Mouse (Mus musculus): ENCODE measurements around the gene Smchd1.
"Not testable (repeated sequence)": the region's sequence is repeated elsewhere in the genome, so short reads cannot be mapped to it uniquely, and the experiment has no call there.

The Smchd1 gene

GRCm38 (mm10) chr17:71474762-71475704, at the start of gene Smchd1:
Gene Smchd1, minus strand, starts transcription at chr17:71475343.
- peak; percentile 92 for DNase-seq (ENCODE audit: low read depth, low spot score)

- no peak for DNase-seq (ENCODE audit: low read depth, low spot score)
These were observed 35.2 kb upstream of the Smchd1 start for GRCm38 (mm10) chr17:71510297-71510696.

- no peak for DNase-seq (ENCODE audit: low read depth, low spot score)
These were observed 31.7 kb upstream of the Smchd1 start for GRCm38 (mm10) chr17:71506832-71507231.

- no peak for DNase-seq (ENCODE audit: low read depth, low spot score)
These were observed 20.6 kb upstream of the Smchd1 start for GRCm38 (mm10) chr17:71495784-71496183.

- DNase-seq (ENCODE audit: low read depth, low spot score): no peak
These were observed 16.2 kb upstream of the Smchd1 start for GRCm38 (mm10) chr17:71491332-71491686.

- no peak for DNase-seq (ENCODE audit: low read depth, low spot score)
These were observed 15.7 kb upstream of the Smchd1 start for GRCm38 (mm10) chr17:71490666-71491331.

GRCm38 (mm10) chr17:71489703-71490461, 14.7 kb upstream of the Smchd1 start:
- DNase-seq (ENCODE audit: low read depth, low spot score): no peak

GRCm38 (mm10) chr17:71486231-71486851, 11.2 kb upstream of the Smchd1 start:
- DNase-seq (ENCODE audit: low read depth, low spot score): peak; percentile 36

GRCm38 (mm10) chr17:71485791-71486230, 10.7 kb upstream of the Smchd1 start:
- no peak for DNase-seq (ENCODE audit: low read depth, low spot score)

- DNase-seq (ENCODE audit: low read depth, low spot score): no peak
These were observed 9.6 kb upstream of the Smchd1 start for GRCm38 (mm10) chr17:71484711-71485110.

GRCm38 (mm10) chr17:71483418-71484060, 8.4 kb upstream of the Smchd1 start:
- no peak for DNase-seq (ENCODE audit: low read depth, low spot score)

GRCm38 (mm10) chr17:71479381-71479901, 4.3 kb upstream of the Smchd1 start:
- peak; percentile 52 for DNase-seq (ENCODE audit: low read depth, low spot score)

- DNase-seq (ENCODE audit: low read depth, low spot score): no peak
These were observed 2.3 kb upstream of the Smchd1 start for GRCm38 (mm10) chr17:71477481-71477880.

- DNase-seq (ENCODE audit: low read depth, low spot score): no peak
These were observed 1.3 kb upstream of the Smchd1 start for GRCm38 (mm10) chr17:71476346-71477020.

- peak; percentile 73 for DNase-seq (ENCODE audit: low read depth, low spot score)
These were observed 554 bp upstream of the Smchd1 start for GRCm38 (mm10) chr17:71475705-71476089.

GRCm38 (mm10) chr17:71474128-71474527, 1.0 kb downstream of the Smchd1 start:
- DNase-seq (ENCODE audit: low read depth, low spot score): no peak

GRCm38 (mm10) chr17:71471261-71471660, 3.9 kb downstream of the Smchd1 start:
- no peak for DNase-seq (ENCODE audit: low read depth, low spot score)

GRCm38 (mm10) chr17:71460312-71460711, 14.8 kb downstream of the Smchd1 start:
- DNase-seq (ENCODE audit: low read depth, low spot score): no peak

GRCm38 (mm10) chr17:71459818-71460217, 15.3 kb downstream of the Smchd1 start, which contains the start of gene Gm4707:
Gene Gm4707, minus strand, starts transcription at chr17:71459918.
- DNase-seq (ENCODE audit: low read depth, low spot score): no peak

- not testable (repeated sequence) for DNase-seq (ENCODE audit: low read depth, low spot score)
These were observed 17.8 kb downstream of the Smchd1 start for GRCm38 (mm10) chr17:71457361-71457760.
